Comparison of ENCODE assay signal across 12 mouse cellular contexts in the genomic region with DNA sequence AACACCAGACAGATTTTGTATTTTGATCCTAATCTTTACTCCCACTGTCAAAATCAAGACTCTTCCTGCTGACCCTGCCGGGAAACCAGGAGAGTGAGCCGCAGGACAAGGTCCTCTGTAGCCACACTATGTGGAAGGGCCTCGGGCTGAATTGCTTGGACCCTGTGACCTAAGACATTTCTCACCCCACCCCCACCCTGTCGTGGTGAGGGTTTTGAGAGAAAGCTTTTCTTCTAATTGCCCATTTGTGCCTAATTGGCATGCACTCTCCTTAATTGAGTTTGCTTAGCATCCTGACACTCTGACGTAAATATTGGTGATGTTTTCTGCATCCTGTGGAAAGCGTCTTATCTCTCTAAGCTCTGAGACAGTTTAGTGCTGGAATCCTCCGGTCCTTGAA.
"Had no signal": no experiment of that assay in that cellular context is flagged by ENCODE, and none has a peak within 500 bp of the region (broad histone marks: within the 10 kb centered on the region; RNA-seq: fewer than 3 reads in every experiment).

No protein-coding gene starts in this region.

- DNase-seq: kidney, adult 18-20 months; kidney, postnatal 10 days; kidney, postnatal 4 days; left cerebral cortex, postnatal 4 days; lung, adult 18-20 months had no signal

- H3K27me3 ChIP-seq: limb, embryonic 13.5 days; neural tube, embryonic 12.5 days had no signal

- H3K27ac ChIP-seq: layer of hippocampus, adult 2 months; limb, embryonic 13.5 days; liver, embryonic 14.5 days; midbrain, embryonic 12.5 days; neural tube, embryonic 12.5 days; stomach, postnatal 0 days had no signal

- H3K9ac ChIP-seq: limb, embryonic 13.5 days; liver, embryonic 14.5 days; midbrain, embryonic 12.5 days; neural tube, embryonic 12.5 days had no signal

- H3K4me2 ChIP-seq: limb, embryonic 13.5 days; midbrain, embryonic 12.5 days; neural tube, embryonic 12.5 days had no signal

- H3K4me3 ChIP-seq: layer of hippocampus, adult 2 months; limb, embryonic 13.5 days; midbrain, embryonic 12.5 days; myocyte; neural tube, embryonic 12.5 days had no signal

- H3K36me3 ChIP-seq: limb, embryonic 13.5 days; midbrain, embryonic 12.5 days; neural tube, embryonic 12.5 days had no signal

- H3K9me3 ChIP-seq: limb, embryonic 13.5 days; midbrain, embryonic 12.5 days; neural tube, embryonic 12.5 days had no signal
